Mouse (Mus musculus) WW6 (cell line): ENCODE results near the gene Cdk10.

Source experiments
- DNase-seq: peaks from one replicate; pipeline ENCODE4 v3.0.0-alpha.2; 2013; ENCODE audit warnings: low read depth, low spot score

Cdk10 gene

DNA sequence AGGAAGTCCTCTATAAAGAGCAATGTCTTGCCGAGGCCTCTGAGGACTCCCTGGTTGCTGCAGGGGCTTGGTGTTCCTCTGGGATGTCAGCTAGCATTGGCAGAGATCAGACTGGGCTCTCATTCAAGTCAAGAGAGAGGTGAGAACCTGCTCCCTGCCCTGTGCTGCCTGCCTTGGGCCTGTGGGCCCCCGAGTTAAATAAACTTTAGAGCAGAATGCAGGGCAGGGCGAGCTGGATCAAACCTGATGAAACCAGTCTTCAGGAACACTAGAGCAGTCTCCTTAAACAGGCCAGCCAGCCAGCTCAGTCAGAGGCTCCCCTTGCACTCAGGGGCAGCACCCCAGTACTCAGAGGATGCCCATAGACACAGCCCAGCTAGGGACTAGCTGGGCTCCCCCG lies 47.3 kb downstream of the Cdk10 start:
- DNase-seq, result no peak

DNA sequence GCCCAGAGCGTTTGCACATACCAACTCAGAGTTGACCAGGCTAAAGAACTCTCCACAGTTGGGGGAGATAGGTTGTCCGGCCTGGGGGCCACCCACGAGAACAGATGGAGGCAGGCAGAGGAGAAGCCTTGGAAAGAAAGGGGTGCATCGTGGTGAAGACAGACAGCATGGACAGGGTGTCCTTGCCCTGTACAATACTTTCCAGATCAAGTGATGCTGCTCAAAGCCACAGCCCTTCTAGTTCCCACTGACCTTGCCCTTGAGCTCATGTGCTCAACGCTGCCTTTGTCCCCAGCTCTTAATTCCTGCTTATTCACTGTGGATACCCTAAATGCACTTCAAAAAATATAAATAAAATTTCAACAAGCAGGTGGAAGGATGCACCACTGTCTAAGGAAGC lies 49.8 kb downstream of the Cdk10 start:
- DNase-seq, result no peak

DNA sequence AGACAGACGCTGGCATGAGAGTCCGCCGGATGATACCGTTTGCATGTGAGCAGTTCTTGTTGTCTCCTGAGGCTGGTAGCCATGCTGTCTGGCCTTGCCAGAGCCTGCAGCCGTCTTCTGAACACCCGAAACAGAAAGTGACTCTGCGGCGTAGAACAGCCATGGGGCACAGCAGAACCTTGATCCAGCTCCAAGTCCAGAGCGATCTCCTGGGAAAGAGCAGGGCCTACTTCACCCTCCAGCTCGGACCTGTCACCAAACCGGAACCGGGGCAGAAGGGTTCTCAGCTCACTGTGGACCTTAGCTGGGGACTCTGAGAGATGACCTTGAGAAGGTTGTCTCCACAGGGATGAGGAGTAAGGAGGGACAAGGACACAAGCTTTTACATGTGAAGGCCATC lies 50.5 kb downstream of the Cdk10 start:
- no peak for DNase-seq

DNA sequence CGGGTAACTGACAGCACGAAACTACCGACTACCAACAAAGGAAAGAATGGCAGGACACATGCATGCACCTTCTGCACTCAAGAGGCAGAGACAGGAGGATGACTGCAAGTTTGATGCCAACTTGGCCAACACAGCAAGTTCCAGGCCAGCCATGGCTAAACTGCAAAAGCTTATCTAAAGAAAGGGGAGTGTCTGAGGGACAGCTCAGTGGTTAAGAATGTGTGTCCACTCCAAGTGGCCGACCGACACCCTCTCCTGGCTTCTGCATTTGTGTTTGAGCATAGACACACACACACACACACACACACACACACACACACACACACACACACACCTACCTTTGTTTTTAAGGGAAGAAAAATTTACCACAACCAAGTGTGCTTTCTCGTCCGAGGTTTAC lies 53.8 kb downstream of the Cdk10 start:
- DNase-seq, result no peak

DNA sequence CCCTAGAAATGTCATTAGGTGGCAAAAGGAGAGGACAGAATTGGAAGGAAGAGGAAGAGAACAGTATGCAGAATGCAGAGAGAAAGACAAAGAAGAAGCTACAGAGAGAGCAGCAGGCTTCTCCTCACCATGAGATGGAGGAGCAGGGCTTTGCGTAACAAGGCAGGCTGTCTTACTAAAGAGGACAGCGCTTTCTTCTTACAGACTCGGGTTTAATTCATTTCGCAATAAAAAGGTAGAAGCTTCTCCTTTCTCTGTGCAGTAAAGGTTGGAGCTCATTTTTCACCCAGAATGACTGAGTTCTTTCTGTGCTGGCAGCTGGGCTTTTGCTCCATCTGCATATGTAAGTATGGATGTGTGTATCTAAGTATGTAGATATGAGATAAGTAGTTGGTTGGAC lies 55.2 kb downstream of the Cdk10 start:
- no peak for DNase-seq

DNA sequence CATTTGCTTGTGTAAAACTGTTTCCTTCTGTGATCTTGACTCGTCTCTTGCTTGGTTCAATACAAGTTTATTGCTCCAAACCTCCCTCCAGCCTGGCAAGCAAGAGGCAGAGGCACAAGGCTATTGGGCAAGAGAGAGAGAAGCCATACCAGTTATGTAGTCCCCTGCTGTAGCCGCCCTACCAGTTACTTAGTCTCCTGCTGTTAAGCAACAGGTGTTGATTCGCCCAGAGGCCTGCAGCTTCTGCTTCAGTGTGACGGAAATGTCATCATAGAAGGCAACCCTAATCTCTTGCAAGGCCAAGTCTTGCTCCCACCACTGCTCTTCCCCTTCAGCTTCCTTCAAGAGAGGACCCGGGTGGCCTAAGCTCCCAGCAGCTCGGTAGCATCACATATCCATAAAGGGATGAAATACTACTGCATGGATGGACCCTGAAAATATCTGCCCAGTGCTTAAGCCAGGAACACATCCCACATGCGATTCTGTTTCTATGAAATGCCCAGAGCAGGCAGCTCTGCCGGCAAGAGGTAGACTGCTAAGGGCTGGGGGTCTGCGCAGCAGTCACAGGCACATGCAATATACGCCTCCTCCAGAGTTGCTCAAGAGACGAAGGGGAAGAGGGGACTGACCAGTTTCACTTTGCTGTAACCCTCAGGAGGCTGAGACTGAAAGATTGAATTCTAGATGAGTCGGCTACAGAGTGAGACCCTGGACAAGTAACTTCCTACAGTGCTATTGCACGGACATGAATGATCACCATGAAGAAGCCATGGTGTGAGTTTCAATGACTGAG lies 55.9 kb downstream of the Cdk10 start:
- DNase-seq, result no peak
